Mouse (Mus musculus): ENCODE data around the gene Gm2000.
A peak's percentile ranks its signal among the peaks of the same experiment; 100 is the strongest.
"Not testable (repeated sequence)": the region's sequence is repeated elsewhere in the genome, so short reads cannot be mapped to it uniquely, and the experiment has no call there.

The Gm2000 gene

GRCm38 (mm10) chr1:156365740-156366139 lies at the start of gene Gm2000:
Gene Gm2000 (plus strand): TSS chr1:156366040.
- no peak for DNase-seq

GRCm38 (mm10) chr1:156323126-156323525 lies 42.7 kb upstream of the Gm2000 start:
- DNase-seq = no peak

- no peak for DNase-seq
These were observed 25.0 kb upstream of the Gm2000 start for GRCm38 (mm10) chr1:156340847-156341246.

- DNase-seq = no peak
These were observed 21.4 kb upstream of the Gm2000 start for GRCm38 (mm10) chr1:156344433-156344832.

GRCm38 (mm10) chr1:156345633-156346032 lies 20.2 kb upstream of the Gm2000 start:
- DNase-seq = no peak

GRCm38 (mm10) chr1:156349031-156349430 lies 16.8 kb upstream of the Gm2000 start:
- peak; percentile 24 for DNase-seq

- DNase-seq = peak; percentile 58
These were observed 15.4 kb upstream of the Gm2000 start for GRCm38 (mm10) chr1:156350441-156350840.

GRCm38 (mm10) chr1:156352466-156352865 lies 13.4 kb upstream of the Gm2000 start:
- no peak for DNase-seq

- peak; percentile 3 for DNase-seq
These were observed 15.4 kb downstream of the Gm2000 start for GRCm38 (mm10) chr1:156381217-156381616.

GRCm38 (mm10) chr1:156386232-156386631 lies 20.4 kb downstream of the Gm2000 start:
- DNase-seq = no peak

GRCm38 (mm10) chr1:156386880-156387279 lies 21.0 kb downstream of the Gm2000 start:
- no peak for DNase-seq

- no peak for DNase-seq
These were observed 27.3 kb downstream of the Gm2000 start for GRCm38 (mm10) chr1:156393148-156393547.

- DNase-seq = not testable (repeated sequence)
These were observed 34.3 kb downstream of the Gm2000 start for GRCm38 (mm10) chr1:156400159-156400558.

GRCm38 (mm10) chr1:156402491-156402890 lies 36.7 kb downstream of the Gm2000 start:
- DNase-seq = no peak

- DNase-seq = no peak
These were observed 37.4 kb downstream of the Gm2000 start for GRCm38 (mm10) chr1:156403251-156403650.

GRCm38 (mm10) chr1:156408004-156408403 lies 42.2 kb downstream of the Gm2000 start:
- peak; percentile 79 for DNase-seq

- peak; percentile 84 for DNase-seq
These were observed 42.7 kb downstream of the Gm2000 start for GRCm38 (mm10) chr1:156408521-156408920.
